Mouse (Mus musculus) olfactory bulb, adult 2 months (tissue): ENCODE measurements at regions not wholly inside any gene's neighbourhood (a gene's known extent, or its start where the extent isn't known, plus 50 kb on each side); places are given as distances from the start of the nearest gene placed in this dataset.

Source experiments
- CTCF ChIP-seq: fragments of 200-500 bp; IDR thresholded peaks from 2 replicates; pipeline ENCODE4 v1.5.1; 2012; ENCODE audit warnings: low read depth, mild to moderate bottlenecking, low read length, moderate library complexity; ENCODE audit not compliant: insufficient read depth
- POLR2A ChIP-seq: fragments of 200-500 bp; IDR thresholded peaks from 2 replicates; pipeline ENCODE4 v1.6.1; 2012; ENCODE audit warnings: mild to moderate bottlenecking, low read depth, low read length, moderate library complexity; ENCODE audit not compliant: insufficient read depth

GRCm38 (mm10) chr1:42018966-42019365, 676.6 kb upstream of the Pou3f3 start:
- no peak for TF ChIP-seq CTCF
- TF ChIP-seq POLR2A: no peak
